Mouse (Mus musculus): ENCODE measurements around the gene Hba-x.

The Hba-x gene

DNA sequence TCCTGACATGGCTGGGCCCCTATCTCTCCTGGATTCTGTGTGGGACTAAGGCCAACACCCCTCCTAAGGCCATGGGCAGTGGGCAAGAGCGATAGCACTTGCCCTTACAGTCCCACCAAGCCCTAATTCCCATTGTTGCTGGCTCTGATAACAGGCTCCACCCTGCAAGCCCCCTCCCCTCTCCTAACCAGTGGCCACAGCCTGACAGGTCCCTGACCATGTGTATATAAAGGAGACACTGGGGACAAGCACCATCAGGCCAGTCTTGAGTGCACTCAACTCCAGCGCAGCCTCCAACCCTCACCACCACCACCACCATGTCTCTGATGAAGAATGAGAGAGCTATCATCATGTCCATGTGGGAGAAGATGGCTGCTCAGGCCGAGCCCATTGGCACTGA lies at the start of gene Hba-x:
TSS of gene Hba-x (plus strand) at position 54 of the 400 bp plus-strand sequence.
- no peak for DNase-seq (ENCODE audit: low spot score in 2 of 2)

DNA sequence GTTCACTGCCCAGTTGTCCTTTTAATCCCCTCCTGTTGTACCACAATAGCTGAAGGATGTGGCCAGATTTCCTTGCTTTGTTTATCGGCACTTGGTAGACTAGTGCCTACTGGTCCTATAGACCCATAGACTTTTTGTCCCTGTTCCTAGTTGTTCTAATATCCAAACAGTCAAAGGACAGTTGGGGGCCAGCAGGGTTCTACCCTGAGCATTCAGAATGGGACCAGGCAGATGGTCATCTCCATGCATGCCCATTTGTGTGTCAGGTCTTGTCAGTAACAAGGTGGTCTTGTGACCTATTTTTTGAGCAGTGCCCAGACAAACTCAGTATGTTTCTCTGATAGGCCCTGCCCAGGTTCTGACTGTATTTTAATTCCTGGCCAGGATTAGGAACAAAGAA lies 49.2 kb upstream of the Hba-x start:
- no peak for DNase-seq (ENCODE audit: low spot score in 2 of 2)

DNA sequence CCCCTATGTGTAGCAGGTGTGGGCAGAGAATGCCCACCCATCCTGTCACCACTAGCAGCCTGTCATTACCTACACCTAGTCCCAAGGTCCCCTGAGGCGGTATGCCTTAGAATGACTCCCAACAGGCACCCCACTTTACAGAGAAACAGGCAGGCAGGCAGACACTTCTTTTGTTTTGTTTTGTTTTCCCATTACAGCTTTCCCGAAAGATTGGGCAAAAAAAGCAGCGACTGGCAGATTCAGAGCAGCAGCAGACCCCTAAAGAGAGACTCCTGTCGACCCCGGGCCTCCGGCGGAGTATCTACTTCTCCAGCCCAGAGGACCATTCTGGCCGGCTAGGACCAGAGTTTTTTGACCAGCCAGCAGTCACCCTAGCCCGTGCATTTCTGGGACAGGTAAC lies 48.6 kb upstream of the Hba-x start:
- DNase-seq (ENCODE audit: low spot score in 2 of 2) = no peak

DNA sequence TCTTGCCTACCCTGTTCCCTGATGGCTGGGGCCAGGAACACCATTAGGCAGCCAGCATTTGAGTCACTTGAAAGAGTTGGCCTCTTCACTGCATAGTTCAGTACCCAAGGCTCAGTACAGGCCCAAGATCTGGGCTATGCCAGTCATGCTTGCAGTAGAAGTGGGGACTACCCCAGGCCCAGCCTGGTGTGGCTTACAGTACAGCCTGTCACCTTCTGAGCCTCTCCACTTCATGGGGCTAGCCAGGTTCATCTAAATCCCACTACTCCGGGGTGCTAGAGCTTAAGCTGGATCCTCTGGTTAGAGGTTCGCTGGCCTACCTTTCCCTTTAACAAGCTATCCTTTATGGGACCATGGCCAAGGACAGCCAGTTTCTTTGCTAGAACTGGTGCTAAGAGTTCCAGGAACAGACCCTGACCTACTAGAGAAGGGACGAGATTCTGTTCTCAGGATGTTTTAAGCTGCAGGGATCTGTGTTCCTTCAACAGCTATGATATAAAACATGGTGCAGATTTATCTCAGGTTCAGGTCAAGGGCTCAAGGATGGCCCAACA lies 47.8 kb upstream of the Hba-x start:
- DNase-seq (ENCODE audit: low spot score in 2 of 2) = no peak

DNA sequence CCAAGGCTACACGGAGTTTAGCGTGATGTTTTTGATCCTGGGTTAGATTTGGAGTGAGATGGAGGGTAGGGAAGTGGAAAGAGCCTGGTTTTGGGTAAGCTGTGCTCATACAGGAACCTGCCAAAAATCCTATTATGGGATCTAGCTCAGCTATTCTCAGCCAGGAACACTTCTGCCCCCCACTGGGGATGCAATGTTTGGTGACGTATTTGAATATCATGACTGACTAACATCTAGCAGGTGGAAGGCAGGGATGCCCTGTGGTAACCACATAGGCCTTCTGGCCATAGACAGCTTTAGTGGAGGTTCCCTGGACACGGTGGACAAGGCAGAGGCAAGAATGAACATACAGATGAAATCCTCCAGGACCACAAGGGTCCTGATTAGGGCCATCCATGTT lies 46.0 kb upstream of the Hba-x start:
- DNase-seq (ENCODE audit: low spot score in 2 of 2) = peak in 1 of 2 experiments; percentile 60

DNA sequence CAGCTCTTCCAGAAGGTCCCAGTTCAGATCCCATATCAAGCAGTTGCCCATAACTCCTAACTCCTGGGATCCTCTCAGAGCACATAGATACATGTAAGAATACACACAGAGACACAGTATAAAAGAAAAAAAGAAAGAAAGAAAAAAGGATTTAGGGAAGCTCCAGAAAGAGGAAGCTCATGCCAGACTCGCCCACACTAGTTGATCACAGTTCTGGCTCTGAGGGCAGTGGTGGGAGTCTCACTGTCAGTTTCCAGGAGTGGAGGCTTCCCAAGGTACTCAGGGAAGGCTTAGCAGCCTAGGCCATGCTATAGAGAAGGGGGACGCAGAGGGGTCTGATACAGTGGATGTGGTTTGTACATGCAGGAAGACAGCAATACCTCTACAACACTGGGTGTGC lies 45.1 kb upstream of the Hba-x start:
- peak in 1 of 2 experiments; percentile 64 for DNase-seq (ENCODE audit: low spot score in 2 of 2)

DNA sequence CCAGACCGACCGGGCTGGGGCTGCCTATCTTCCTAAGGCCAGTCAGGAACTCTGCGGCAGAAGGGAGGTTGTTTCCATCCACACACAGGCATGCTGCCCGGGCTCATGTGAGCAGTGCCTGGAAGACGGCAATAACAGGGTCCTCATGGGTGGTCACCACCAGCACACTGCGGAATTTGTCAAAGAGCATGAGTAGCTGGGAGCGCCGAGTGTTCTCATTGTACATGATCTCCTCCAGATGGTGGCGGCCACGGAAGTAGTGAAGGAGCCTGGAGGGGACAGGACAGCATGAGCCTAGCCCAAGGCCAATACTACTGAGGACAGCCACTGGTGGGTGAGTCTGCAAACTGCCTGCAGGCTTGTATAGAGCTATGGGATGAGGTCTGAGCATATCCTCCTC lies 43.4 kb upstream of the Hba-x start:
- DNase-seq (ENCODE audit: low spot score in 2 of 2) = no peak

DNA sequence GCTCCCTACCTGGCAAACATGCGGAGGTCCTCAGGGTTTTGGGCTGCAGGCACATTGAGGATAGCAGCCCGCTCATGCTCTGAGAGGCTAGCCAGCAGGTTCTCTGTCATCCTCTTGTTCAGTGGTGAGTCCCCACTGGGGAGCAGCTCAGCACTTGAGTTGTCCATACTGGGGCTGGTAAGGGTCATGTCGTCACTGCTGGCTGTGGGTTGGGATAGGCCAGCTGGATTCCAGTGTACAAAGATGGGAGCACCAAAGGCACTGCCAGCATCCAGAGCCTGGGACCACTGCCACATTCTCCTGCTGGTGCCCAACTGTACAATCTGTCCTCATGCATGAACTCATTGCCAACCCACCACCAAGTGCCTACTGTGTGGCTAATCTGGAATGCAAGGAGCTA lies 42.3 kb upstream of the Hba-x start:
- no peak for DNase-seq (ENCODE audit: low spot score in 2 of 2)

DNA sequence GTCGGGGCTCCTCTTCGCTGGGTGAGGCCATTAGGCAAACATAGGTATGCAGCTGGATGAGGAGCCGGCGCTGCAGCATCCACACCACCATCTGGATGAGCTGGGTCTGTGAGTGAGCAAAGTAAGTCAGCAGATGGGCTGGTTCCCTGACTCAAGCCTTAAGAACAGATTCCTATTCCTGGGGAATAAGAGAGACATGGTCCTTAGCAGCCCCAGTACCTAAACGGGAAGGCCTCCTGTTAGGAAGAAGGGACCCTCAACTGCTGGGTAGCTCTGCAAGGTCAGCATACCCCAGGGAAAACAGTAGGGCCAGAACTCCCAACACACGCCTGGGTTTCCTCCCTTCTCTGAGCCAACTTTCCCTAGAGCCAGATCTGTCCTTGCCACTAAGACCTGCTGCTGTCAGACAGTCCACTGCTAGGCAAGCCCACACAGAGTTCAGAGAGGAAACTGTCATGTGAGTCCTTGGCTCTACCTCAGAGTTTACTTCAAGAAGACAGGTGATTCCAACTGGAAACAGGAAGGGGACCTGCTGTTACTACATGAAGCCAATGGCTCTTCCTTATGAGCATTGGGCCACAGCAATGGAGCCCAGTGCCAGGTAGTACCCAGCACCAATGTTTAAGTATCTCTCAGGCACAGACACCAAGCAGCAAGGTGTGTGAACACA lies 41.2 kb upstream of the Hba-x start:
- DNase-seq (ENCODE audit: low spot score in 2 of 2) = no peak

DNA sequence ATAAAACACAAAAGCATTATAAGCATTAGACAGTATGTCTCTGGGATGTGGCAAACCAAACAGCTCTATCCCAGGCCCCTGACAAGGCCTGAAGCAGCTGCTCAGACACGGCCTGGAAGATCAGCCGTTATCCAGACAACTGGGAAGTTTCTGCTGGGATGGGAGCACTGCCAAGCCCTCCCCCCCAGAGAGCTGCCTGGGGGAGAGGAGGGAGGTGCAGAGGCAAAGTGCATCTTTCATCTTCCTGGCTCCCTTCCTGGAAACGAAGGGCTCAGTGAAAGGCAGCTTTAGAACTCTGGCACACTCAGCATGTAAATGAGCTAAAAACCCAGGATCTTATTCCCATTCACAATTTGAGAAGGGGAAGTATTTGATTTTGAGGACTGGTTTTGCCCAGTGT lies 40.6 kb upstream of the Hba-x start:
- peak in 1 of 2 experiments; percentile 72 for DNase-seq (ENCODE audit: low spot score in 2 of 2)

DNA sequence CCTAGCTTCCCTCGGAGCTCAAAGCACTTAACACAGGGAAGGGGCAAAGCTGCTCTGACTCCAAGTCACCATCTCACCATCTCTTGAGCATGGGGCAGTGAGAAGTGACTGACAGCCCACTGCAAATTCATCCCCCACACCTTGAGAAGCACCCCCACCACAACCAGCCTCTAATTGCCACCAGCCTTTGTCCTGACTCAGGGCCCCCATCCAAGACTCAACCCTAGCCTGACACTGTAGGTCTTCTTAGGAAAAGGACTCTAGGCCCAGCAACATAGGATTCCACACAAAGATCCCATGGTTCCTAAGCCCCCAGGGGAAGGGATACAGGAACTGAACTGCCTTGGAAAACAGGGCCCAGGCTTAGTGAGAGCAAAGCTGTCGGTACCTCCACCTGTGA lies 40.1 kb upstream of the Hba-x start:
- DNase-seq (ENCODE audit: low spot score in 2 of 2) = no peak

DNA sequence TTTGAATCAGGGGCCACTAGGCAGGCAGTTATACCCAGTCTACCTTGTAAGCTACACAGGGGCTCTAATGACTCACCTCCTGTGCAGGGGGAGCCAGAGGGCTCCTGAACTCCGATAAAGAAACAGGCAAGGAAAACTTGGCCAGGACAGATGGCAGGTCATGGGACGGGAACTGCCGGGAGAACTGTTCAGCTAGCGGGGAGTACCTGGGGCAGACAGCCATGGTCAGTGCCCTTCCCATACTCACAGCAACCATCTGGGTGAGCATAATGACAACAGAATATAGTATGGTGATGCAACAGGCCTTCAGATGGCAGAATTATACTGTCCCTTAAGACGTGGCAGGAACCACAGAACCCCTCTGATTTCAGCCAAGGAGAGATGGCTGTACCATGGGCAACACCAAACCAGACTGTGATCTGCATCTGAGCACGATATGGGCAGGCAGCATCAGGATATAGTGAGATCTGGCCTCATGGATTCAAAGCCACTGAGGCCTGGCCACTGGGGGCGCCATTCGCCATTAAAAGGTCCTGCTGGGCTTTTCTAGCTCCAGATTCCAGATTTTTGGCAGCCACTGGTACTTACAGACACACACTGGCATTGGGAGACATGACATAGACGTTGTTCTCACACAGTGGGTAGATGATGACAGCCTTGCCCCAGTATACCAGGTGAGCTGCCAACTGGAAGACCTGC lies 39.3 kb upstream of the Hba-x start:
- DNase-seq (ENCODE audit: low spot score in 2 of 2) = no peak

DNA sequence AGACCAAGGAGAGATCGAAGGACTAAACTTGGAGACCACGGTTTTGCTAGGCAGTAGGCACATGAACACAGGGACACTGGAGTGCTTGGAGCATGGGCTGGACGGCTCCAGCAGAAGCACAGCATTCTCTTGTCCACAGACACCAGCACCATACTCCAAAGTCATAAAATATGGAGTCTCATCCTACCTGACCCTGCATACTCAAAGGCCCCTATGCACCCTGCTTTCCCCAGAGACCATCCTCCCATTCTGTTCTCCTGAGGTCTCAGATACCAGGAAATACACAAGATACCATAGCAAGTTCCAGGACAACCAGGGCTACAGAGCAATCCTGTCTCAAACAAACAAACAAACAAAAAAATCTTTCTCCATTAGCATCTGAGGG lies 38.8 kb upstream of the Hba-x start:
- DNase-seq (ENCODE audit: low spot score in 2 of 2) = no peak

DNA sequence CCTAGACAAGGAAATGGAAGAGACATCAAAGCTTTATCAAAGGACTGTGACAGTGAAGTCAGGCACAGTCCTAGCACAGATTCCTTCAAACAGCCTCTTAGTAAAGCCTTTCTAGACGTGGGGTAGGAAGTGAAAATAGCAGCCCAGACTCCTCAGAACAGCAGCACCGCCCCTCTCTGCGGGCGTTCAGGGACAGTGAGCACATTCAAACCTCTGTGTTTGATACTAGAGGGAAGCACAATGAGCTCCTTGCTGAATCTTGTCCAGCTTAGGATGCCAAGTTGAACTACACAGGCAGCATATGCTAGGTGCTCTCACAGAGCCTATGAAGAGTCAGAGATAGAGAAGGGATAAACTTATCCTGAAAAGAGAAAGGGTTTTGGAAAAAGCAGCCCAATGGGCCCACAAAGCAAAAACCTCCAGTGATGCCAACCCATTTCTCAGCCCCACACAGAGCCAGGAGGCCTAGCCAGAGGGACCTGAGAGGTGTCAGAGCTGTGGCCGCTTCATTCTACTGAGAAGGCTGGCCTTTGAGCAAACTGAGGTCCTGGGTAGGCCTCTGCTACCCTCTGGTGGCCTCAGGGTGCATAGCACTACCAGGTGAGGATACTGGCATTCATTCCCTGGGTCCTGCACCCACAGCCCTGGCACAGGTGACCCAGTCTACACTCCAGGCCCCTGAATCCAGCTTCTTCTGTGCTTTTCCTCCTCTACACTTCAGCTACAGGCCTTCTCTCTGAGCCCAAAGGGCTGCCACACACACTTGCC lies 37.9 kb upstream of the Hba-x start:
- DNase-seq (ENCODE audit: low spot score in 2 of 2) = peak in 1 of 2 experiments; percentile 84

DNA sequence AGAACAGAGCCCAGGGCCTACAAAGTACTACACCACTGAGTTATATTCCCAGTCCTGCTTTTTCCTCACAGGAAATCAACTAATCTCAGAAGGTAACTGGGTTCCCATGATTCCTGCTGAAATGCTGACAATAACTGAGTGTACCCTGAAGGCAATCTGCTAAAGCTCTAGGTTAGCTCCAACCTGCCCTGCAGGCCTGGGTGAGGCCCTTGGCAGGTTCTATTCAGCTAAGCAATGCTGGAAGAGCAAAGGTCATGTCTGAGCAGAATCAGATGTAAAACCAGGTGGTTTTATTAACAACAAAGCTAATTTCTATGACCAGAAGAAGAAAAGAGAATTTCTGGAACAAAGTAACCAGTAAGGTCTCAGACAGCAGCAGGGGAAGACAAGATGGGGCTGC lies 34.8 kb upstream of the Hba-x start:
- no peak for DNase-seq (ENCODE audit: low spot score in 2 of 2)

DNA sequence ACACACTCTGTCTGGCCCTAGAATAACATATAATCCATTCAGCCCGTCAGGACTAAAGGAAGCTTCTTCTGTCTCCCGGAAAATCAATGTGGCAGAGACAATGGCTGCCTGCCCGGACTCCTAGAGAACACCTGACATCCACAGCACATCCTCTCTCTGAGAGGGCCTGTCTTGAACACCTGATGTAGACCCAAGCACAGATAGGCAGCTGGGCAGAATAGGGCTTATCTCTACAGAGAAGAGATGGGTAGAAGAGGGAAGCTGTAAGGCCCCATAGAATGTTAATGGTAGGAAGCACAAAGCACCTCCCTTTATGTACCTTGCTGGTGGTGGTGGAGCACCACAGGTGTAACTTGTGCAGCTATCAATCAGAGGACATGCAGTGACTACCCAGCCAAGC lies 34.0 kb upstream of the Hba-x start:
- no peak for DNase-seq (ENCODE audit: low spot score in 2 of 2)

DNA sequence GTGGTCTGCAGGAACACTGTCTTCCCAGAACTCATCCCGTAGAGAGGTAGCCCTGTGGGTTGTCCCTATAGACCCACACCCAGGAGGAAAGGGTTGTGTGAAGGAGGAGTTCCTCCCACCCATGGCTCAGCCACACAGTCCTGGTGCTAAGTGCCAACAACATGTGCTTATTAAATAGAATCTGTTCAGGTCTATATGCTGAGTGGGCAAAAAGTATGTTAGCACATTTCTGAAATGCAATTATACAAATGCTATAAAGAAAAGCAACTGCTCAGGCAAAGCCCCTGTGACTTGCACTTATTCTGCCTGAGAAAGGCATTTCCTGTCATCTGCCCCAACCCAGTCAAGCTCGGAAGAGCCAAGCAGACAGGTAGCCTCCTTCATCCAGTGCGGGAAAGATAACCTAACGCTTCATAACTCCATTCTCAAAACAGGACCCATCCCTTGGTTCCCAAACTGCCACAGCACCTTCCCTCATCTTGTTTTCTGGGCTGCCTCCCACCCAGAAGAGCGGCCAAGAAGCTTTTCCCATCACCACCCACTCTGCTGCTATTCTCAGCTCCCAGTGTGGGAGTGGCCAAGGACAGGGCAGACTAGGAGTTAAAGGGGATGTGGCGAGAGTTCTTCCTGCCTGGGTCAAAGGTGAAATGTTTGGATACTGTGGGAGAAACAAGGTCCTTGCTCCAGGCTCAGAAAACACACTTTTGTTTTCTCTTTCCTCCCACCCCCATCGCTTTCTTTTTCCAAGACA lies 32.8 kb upstream of the Hba-x start:
- no peak for DNase-seq (ENCODE audit: low spot score in 2 of 2)

DNA sequence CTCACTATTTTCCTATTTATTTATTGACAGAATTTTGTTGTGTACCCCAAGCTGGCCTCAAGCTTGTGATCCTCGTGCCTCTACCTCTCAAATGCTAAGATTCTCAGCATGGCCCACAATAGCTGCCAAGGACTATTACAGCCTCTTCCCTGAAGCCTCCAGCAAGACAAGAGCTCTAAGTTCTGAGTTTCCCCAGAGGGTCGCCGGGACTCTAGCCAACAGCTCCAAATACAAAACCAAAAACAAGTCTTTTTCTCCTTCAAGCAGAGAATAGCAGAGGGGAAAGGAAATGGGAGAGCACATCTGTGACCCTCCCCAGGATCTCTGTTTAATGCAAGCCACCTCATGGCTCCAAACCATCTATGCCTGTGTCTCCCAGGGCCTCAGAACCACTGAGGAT lies 32.1 kb upstream of the Hba-x start:
- no peak for DNase-seq (ENCODE audit: low spot score in 2 of 2)

DNA sequence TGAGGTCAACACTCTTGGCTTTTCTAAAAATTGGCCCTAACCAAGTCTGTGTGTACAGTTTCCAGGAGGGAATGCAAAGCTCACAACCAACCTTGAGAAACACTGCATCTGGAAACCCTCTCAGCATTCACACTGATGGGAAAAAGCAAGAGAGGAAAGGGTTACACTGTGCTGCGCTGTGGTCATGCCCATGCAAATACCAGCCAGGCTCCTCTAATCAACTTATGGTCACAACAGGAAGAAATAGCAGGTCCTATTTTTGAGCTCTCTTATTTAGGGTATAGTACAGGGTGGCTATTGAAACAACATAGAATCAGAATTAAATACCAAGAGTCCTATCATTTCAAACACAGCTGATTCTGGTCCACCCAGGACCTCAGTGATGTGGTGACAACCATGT lies 31.6 kb upstream of the Hba-x start:
- no peak for DNase-seq (ENCODE audit: low spot score in 2 of 2)

DNA sequence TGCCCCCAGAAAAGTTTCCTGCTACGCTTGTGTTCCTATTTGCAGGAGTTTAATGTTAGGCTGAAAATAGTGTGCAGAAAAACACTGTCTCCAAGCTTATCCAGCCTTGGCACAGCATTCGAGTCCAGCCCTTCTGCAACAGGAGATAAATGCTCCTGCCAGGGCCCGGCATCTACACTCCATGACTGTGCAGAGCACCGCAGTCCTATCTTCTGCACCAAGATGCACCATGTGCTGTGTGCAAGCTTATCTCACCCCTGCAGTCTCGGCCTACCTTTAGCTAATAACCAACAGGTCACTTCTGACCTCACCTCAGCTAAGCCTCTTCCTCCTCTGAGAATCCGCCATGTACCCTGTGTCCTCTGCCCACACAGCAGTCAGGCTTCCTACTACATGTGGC lies 30.6 kb upstream of the Hba-x start:
- DNase-seq (ENCODE audit: low spot score in 2 of 2) = no peak

DNA sequence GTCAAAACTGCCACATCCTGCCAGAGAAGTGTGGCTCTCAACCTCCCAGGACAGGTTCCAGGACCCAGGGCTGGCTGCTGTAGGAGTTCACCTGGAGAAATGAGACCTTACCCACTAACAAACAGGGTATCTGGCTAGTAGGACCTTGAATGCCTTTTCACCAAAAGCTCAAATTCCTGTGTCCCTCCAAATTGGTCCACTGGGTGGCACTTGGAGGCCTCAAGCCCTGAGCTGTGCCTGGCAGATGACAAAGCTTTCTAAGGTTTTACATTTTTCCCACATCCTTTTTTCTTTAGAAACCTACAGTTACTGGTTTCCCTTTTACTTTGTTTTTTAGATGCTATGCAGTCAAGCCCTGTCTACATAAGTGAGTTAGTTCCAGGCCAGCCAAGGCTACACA lies 29.1 kb upstream of the Hba-x start:
- DNase-seq (ENCODE audit: low spot score in 2 of 2) = no peak

DNA sequence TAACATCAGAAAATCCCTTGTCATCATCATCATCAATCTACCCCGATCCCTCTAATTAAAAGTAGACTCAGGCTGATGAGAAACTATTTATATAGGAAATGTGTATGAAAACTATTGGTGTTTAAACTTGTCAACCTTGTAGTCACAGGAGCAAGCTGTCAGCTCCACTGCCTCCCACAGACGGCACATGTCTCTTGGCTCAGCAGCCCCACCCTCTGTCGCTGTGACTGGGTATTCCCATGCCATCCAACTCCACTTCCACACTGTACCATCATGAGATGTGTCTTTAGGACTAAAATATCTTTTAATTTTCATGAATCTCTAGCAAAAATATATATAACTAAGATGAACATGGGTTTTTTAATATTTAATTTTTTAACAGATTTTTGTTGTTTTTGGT lies 27.9 kb upstream of the Hba-x start:
- no peak for DNase-seq (ENCODE audit: low spot score in 2 of 2)

All from left cerebral cortex, adult 9 months (tissue).